Mouse (Mus musculus): ENCODE results near the gene Emsy. TPM values are rescaled to one million over a fixed set of nuclear protein-coding genes. Genes with fewer than 3 reads are reported as not detected.

Gene Emsy
- total RNA-seq, 2 experiments from 2014 or later = 60.9 to 63.1 TPM

DNA sequence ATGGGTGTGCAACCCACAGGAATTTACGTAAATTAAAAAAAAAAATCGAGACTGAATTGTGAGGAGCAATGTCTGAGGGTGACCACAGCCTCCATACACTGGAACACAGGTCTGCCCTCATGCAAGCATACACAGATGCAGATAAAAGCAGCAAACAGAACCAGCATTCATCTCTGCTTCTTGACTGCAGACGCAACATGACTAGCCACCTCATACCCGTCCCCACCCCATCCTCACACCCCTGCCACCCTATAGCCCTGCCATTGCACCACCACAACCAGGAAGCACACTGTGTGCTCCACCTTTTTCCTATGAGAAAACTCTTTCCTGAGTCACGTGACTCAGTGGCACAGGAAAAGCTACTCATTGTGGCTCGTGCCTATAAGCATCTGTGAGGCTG lies 76.9 kb downstream of the Emsy start:
- no peak for DNase-seq (ENCODE audit: low spot score in 2 of 2)

DNA sequence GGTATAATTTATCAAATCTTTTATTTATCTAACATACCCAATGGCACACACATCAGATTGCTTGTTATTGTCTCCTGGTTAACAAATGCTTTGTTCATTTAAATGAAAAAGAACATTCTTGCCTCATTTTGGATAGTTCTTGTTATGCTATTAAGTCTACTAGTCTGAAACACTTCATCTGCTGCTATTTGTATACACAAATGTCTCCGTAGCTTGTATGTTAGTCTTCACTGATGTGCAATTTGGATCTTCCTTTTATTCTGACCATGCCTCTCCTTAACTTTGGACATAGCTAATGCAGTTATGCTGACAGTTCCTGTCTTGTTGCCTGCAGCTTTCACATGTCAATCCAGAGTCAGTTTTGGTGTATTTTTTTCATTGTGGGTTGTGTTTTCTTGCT lies 79.1 kb downstream of the Emsy start:
- DNase-seq (ENCODE audit: low spot score in 2 of 2) = no peak

DNA sequence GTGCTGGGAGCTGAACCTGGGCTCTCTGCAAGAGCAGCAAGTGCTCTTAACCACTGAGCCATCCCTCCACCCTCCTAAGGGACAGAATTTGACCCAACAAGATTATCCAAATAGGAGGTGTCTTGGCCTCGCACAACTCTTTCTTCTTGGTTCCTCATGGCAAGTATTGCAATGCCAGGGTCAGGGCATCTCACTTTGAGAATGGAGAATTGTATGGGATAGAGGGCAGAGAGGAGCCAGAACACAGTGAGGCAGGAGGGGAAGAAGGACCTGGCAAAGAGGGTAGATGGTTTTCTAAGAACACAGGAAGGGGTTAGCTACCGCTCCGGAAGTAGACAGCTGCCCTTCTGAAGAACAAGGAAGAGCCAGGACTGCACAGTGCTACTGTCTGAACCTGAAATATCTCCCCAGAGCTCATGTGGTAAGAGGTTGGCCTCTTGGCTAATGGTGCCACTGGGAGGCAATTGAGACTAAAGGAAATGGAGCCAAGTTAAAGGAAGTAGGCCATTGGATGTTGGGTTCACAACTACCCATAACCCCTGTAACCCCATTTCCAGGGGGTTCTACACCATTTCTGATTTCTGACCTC lies 80.8 kb downstream of the Emsy start:
- DNase-seq (ENCODE audit: low spot score in 2 of 2) = no peak

DNA sequence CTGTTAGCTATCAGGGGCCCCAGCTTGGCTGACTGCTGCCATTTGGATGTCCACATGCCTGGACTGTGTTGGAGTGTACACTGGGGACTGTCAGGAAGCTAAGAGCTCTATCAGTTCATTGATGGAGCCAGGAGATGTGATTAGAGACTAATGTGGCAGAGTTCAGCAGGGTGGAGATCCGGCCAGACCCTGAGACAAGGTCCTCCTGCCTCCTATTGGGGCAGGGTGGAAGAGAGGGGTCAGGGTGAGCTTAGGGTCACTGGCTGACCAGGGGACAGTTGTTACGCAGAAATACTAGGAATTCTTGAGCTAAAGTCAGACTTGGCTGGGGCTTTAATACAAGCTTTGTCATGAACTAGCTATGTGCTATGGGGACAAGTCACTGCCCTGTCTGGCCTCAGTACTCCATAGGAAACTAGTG lies 81.8 kb downstream of the Emsy start:
- DNase-seq (ENCODE audit: low spot score in 2 of 2) = no peak

DNA sequence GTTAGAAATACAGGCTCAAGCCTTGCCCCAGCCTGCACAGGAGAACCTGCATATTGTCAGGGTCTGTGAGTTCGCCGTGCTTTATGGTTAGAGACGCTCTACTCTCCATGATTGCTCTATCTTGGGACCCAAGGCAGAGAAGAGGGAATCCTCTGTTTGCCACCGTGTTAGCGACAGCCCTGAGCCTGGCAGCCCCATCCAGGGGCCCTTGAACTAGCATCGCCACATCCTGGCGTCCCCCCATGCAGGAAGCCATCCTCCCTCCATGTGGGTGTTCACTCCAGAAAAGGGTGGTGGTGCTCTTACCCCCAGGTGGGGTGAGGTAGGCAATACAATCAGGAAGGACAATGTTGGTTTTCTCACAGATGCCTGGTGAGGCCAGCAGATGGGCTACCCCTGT lies 82.3 kb downstream of the Emsy start:
- DNase-seq (ENCODE audit: low spot score in 2 of 2) = no peak

DNA sequence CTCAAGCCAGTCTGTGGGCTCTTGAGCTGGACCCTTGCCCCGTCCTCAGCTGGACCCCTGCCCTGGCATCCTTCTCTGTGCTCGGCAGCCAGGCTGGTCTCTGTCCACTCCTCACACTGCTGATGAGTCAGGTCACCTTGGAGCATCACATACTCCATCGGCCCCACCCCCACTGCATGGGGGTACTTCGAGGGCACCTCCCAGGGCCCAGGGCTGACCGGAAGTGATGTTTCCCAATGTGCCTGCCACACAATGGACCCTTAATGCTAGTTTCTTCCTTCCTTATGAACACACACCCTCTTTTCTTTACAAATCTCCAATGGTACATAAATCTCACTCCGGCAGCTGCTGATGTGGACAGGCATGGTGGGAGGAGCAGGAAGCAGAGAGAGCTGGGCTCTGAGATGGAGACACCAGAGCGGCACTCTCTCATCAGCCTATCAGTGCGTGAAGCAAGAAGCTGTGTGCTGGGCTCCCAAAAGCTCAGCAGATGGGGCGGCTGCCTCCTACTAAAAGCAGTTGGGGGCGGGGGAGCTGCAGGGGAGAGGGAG lies 83.3 kb downstream of the Emsy start:
- DNase-seq (ENCODE audit: low spot score in 2 of 2) = peak; percentile 40 to 67

DNA sequence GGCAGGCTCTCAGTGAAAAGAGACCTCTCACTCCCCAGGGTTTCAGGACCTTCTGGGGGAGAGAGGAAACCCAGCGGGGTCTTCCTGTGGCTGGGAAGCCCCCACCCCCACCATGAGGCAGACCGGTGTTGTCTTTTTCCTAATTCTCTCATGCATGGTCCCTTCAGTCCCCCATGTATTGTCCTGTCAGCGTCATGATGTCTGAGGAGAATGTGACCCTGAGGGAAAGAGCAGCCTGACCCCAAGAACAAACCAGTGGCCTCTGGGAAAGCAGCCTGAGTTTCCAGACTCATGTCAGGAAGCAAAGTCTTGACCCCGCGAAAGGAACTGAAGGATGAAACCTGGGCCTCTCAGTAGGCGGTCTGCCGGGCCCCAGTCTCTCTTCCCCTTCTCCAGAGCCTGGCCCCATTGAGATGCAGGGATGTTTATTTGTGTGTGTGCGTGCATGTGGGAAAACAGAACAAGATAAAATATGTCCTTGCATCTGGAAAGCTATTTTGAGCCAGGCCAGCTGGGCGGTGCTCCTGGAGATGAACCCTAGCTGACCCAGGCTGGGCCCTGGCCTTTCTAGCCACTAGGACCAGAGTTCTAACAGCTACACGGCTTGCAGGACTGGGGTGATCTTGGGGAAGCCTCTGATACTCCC lies 84.2 kb downstream of the Emsy start:
- DNase-seq (ENCODE audit: low spot score in 2 of 2) = no peak

DNA sequence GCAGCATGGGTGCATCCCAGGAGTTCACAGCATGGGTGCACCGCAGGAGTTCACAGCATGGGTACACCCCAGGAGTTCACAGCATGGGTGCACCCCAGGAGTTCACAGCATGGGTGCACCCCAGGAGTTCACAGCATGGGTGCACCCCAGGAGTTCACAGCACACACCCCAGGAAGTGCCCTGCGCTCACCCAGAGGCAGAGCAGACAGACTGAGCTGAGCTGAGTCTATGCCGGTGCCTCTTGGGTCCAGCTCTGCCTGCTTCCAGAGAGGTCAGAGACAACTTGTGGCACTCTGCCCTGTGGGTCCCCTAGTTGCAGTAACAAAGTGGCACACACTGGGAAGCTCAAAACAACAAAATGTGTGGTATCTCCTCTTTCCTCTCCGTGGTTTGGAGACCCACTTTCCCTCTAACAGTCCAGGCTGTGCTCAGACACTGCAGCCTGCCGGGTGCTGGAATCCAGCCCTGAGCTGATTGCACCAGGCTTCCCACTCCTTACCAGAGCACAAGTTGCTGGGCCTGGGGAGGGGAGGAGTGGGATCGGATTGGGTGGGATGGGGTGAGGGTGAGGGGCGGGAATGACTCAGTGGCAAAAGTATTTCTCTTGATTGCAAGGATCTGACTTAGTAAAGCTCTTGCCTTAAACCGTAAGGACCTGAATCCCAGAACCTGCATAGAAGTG lies 85.6 kb downstream of the Emsy start:
- DNase-seq (ENCODE audit: low spot score in 2 of 2) = no peak

DNA sequence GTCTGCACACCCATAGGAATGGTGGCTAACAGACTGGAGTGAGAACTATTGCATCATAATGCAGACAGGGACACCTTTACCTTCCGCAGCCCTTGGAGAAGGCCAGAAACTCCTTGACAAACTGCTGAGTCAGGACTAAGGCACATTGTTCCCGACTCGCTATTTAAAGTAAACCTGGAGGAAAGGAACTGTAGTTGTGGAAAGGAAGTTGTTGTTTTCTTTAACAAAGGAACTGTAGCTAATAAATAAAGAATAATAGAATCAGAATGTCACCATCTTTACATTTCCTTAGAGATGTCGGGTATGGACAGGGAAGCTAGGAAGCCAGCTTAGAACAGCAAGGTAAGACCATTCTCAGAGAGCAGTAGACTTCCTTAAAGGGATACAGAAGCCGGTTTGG lies 89.5 kb downstream of the Emsy start:
- DNase-seq (ENCODE audit: low spot score in 2 of 2) = no peak

DNA sequence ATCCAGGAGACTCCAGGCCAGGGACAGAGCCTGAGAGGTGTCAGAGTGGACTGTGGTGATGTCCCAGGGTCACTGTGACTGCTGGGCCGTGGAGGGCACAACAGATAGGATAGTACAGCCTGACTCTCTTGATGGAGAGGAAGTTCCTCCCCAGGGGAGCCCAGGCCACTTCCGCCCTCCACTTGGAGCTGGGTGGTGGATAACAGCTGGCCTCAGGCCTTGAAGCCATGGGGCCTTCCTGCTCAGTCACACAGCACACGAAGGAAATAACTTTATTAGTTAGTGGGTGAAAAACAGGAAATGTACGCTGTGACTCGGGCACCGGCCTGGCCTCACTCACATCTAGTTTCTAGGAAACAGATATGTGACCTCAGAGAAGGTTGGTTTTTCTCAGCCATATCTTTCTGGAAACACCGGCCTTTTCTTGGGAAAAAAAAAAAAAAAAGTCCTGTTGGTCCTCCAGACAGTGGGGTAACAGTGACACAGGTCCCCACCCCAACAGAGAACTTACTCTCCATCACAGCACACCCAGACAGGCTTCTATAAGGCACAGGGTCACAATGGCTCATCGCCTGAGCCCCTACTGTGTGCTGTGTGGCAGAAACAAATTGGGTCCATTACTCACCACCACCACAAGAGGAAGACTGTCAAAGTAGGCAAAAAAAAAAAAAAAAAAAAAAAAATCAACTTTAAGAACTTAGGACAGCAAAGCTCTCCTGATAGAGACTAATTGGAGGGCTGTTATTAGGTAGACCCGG lies 91.8 kb downstream of the Emsy start:
- DNase-seq (ENCODE audit: low spot score in 2 of 2) = no peak

DNA sequence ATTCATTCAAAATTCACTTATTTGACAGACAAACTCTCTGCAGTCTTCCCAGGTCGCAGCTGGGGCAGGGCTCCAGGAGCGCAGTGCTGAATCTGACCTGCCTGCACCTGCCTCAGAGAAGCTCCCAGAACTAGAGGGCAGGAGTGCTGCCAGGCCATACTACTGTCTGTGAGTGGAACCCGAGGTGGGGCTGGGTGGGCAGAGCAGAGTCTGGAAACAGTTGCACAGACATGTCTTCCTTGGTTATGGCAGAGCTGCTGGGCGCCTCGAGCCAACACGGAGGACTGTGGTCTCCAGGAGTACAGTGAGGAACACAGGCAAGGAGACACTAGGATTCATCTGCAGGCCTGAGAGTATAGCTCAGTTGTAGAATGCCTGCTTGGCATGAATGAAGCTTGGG lies 92.6 kb downstream of the Emsy start:
- no peak for DNase-seq (ENCODE audit: low spot score in 2 of 2)

DNA sequence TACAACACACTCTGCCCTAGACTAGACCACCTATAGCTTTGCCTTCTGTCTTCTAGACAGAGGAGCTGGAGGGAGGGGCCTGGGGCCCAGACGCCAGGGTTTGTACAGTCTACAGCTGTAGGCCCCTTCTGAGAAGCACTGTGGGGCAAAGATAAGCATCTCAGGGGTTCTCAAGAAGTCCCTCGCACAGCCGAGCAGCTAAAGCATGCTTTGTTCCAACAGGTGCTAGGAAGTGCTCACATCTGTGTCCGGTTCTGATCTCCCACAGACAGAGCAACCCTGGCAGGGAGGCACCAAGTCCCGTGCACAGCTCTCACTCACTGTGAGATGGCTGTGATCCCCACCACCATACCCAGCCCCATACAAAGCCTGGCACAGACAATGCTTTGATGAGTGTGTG lies 93.6 kb downstream of the Emsy start:
- no peak for DNase-seq (ENCODE audit: low spot score in 2 of 2)

DNA sequence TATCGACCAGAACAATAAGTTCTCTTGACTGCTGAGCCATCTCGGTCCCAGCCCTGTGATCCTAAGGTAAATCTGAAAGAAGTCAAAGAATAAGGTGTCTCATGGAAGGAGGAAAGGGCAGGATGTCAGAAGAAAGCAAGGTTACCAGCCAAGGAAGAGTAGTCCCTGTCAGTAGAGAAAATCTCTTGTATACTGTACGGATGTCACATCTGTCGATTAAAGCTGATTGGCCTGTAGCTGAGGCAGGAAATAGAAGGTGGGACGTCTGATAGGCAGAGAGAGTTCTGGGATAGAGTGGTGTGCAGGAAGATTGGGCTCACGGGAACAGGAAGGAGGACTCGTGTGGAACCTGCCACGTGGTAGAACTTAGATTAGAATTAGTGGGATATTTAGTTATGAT lies 94.4 kb downstream of the Emsy start:
- DNase-seq (ENCODE audit: low spot score in 2 of 2) = no peak

DNA sequence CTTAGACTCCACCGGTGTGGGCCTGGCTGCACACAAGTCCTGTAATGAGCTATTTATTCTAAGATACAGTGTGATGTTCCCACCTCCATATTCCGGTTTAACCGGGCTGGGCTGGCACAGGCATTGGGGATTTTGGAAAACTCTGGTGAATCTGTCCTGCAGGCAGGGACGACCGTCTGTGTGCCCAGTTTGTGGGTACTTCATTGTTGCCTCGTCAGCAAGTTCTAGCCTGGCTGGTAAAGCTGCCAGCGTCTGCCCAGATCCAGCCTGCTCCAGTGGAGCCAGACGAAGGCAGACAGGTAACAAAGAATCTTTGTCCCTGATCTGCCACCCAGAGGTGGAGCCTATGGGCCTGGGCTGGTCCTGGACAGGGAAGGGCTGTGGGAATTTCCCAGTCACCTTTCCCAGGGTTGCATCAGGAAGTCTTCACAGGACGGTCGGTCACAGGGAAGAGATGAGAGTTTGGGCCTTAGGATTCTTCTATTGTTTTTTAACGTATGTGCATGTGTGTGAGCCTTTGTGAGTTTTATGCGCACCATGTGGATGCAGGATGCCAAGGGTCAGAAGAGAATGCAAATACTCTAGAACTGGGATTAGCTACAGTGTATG lies 94.9 kb downstream of the Emsy start:
- no peak for DNase-seq (ENCODE audit: low spot score in 2 of 2)

DNA sequence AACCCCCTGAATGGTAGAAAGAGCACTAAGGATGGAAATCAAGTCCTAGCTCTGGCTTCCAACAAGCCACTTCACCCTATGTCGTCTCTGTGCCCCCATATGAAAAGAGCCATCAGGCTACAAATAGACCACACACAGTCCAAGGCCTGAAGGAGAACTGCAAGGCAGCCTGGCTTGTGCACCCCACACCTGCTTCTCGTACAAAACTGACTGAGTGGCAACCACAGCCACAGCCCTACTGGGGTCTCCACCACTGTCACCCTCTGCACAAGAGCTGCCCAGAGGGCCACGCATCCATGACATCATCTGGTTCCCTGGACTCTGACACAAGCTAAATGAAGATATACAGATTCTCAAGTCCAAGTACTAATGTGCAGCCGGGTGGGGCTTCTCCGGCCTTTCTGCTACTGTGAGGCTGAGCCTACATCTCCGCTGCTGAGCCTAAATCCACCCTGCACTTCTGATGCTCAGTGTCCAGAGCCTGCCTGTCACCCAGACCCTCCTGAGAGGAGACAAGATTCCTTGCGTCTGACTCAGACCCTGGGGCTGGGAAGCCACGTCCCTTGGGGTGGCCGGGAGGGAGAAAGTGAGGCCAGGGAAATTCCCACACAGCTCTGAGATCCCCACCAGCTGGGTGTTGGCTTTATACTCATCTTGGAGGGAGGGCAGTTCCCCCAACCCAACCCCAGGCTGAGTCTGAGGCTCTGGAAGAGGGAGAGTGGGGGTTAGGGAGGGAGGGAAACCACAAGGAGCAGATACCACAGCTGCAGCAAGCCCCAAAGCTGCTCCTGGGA lies 98.3 kb downstream of the Emsy start:
- DNase-seq (ENCODE audit: low spot score in 2 of 2) = no peak

DNA sequence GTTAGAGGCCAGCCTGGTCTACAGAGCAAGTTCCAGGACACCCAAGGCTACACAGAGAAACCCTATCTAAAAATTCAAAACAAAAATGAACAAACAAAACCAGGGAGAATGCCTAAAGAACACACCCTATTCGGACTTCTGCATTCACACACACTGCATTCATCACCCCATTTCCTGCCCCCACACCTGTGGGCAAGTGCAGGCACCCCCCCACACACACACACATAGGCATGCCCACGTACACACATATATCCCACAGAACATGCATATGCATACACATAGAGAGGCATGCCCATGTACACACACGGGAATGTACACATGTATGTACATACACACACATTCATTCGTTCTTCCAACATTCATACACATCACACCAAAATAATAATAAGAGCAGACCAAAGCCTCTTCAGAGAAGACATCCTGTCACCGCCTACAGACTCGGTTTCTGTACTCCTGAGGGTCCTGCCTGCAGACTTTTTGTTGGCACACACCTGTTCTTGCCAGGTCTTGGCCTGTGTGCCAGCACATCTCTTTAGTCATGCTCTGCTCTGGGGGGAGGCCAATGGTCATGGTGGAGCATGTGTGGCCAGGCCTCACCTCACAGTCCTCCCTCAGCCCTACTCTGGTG lies 99.7 kb downstream of the Emsy start:
- no peak for DNase-seq (ENCODE audit: low spot score in 2 of 2)

DNA sequence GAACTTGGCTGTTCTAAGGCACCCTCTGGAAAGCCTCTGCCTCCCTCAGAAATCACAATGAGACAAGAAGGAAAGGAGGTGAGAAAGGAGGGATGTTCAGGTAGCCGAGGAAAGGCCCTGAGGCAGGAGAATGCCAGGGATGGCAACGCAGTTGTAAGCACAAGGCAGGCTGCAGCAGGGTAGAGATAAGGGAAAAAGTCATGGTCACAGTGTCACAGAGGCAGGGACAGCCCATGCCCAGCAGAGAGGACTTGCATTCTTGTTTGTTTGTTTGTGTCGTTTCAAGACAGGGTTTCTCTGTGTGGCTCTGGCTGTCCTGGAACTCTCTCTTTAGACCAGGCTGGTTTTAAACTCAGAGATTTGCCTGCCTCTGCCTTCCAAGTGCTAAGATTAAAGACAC lies 105.5 kb downstream of the Emsy start:
- DNase-seq (ENCODE audit: low spot score in 2 of 2) = no peak

DNA sequence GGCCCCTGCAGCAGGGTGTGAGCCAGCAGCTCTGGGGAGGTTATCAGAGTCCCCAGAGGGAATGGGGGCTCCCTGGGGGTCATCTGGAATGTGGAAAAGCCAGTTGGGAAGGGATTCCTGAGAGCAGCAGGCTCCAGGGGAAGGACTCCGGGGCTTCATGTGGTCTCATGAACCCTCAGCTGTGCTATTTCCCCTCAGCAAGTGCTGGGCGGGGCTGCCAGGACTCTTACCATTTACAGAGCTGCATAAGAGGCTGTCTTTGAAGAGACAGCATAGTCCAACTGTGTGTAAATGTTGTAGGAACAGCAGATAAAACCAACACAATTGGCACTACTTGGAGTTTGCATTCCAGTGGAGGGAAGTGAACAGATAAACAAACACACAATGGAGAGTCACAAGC lies 106.0 kb downstream of the Emsy start:
- no peak for DNase-seq (ENCODE audit: low spot score in 2 of 2)

DNA sequence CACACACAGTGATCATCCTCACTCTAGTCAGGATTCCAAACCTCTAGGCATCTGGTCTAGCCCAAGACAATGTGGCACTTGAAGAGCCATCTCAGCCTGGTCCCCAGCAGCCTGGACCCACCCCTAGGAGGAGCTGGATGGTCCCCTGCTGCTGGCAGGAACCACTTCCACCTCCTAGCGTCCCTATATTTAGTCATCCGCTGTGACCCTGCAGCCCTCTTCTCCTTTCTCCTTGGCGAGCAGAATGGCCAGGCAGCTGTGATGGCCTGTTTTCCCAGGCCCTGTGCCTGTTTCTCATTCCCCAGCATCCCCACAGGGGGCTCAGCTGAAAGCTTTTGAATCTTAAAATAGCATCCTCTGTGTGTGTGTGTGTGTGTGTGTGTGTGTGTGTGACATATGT lies 107.7 kb downstream of the Emsy start:
- no peak for DNase-seq (ENCODE audit: low spot score in 2 of 2)

DNA sequence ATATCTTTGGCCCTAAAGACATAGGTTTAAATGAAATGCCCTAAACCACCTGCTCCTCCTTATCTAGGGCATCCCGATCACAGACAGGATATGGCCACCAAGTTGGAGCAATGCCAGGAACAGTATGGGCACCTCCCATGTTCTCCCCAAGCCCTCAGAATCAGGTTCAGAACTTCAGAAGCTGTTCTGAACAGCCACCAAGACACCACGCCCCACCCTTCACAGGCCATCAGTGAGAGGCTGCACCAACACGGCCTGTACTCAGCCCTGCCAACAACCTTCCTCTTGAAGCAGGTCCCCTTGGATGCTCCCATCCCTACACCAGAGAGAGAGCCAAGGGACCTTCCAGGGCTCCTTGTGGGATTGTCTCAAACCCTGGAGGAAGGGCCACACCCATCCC lies 112.0 kb downstream of the Emsy start:
- no peak for DNase-seq (ENCODE audit: low spot score in 2 of 2)
